Mouse (Mus musculus): ENCODE measurements around the gene Ttc7b.

DNA sequence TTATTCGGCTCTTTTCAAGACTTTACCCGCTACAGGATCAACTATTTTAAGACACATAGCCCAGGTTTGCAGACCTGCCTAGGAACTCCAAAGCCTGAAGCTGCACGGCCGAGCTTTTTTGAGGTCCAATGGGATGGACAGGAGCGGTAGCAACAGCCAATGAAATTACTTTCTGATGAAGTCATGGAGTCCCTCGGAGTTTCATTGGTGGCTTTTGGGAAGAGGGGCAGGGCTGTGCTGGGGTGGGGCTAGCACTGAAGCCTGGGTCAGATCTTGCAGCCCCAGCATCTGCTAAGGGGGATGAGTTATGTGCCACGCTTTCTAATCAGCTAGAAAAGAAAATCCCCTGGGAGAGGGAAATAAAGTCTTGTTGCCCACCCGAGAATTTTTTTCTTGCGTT lies 7.1 kb upstream of the Ttc7b start:
- TF ChIP-seq POLR2A (IDR thresholded peaks at IDR 0.05; ENCODE audit: low read depth, low read length) (no peak), CTCF (IDR thresholded peaks at IDR 0.05; ENCODE audit: borderline replicate concordance, insufficient read depth, low read length) (no peak)

Measured in embryonic fibroblast, embryonic 13.5 days (primary cell).